Mouse (Mus musculus): Measurements from ENCODE around the gene 9130213A22Rik. TPM values are rescaled to one million over a fixed set of nuclear protein-coding genes. Genes with fewer than 3 reads are reported as not detected.
A peak's percentile ranks its signal among the peaks of the same experiment; 100 is the strongest.

Gene 9130213A22Rik
- polyA plus RNA-seq, 1 experiment from 2014 or later, result 0.51 TPM

- WGBS, result under 1% methylated on average over 31 of the region's 31 CpGs
- Histone ChIP-seq H3K27me3 (no peaks in the 10 kb centered on the region; the same call in 1 of the 2 replicates), H3K9me3 (replicated peaks) (no peaks in the 10 kb centered on the region), H3K4me2 (replicated peaks) (peak overlapping the region; percentile 96), H3K27ac (replicated peaks) (peak overlapping the region; percentile 92), H3K4me1 (peaks cover 42% of the 10 kb centered on the region), H3K9ac (peak overlapping the region; percentile 39), H3K4me3 (replicated peaks) (peak overlapping the region; percentile 81), H3K36me3 (no peaks in the 10 kb centered on the region)
- peak; percentile 75 for ATAC-seq (ENCODE audit: insufficient number of reproducible peaks, low FRiP score, low TSS enrichment, low read depth)
Measured at GRCm38 (mm10) chr11:69123693-69124497, 1.5 kb upstream of the 9130213A22Rik start.

DNA sequence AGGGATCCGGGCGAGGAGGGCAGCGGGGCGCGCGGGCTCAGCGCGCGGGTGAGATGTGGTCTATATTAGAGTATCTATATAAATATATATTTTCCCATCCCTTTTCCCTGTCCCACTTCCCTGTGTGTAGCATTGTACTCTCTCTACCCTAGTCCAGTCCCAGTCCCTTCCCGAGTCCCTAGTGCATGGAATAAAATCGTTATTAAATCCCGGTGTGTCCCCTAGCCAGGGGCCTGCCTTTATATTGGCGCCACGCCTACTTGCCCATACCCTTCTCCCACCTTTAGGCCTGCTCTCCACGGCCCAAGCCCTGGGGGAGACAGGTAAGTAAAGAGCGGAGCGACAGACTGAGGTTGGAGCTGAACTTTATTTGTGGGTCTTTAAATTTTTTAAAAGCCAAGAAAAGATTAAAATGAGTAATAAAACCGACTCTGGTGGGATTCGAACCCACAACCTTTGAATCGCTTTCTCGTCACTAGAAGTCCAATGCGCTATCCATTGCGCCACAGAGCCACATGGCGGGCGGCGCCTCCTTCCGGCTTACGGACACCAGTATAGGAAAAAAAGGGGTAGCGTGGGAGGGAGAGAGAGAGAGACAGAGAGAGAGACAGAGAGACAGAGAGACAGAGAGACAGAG is 785 bp upstream of the 9130213A22Rik start:
- H3K4me2 ChIP-seq (replicated peaks), result peak overlapping the region; percentile 96
- no peak for ATAC-seq (ENCODE audit: insufficient number of reproducible peaks, low FRiP score, low TSS enrichment, low read depth)
- WGBS, result 1% methylated on average over 29 of the region's 29 CpGs
- H3K4me1 ChIP-seq, result peaks cover 44% of the 10 kb centered on the region
- H3K27ac ChIP-seq (replicated peaks), result peak overlapping the region; percentile 92
- peak overlapping the region; percentile 81 for H3K4me3 ChIP-seq (replicated peaks)
- no peaks in the 10 kb centered on the region for H3K9me3 ChIP-seq (replicated peaks)
- H3K36me3 ChIP-seq, result no peaks in the 10 kb centered on the region
- no peaks in the 10 kb centered on the region; the same call in 1 of the 2 replicates for H3K27me3 ChIP-seq
- H3K9ac ChIP-seq, result peak overlapping the region; percentile 59

- H3K9ac ChIP-seq, result peak overlapping the region; percentile 59
Measured at GRCm38 (mm10) chr11:69121741-69122335, 551 bp downstream of the 9130213A22Rik start.

DNA sequence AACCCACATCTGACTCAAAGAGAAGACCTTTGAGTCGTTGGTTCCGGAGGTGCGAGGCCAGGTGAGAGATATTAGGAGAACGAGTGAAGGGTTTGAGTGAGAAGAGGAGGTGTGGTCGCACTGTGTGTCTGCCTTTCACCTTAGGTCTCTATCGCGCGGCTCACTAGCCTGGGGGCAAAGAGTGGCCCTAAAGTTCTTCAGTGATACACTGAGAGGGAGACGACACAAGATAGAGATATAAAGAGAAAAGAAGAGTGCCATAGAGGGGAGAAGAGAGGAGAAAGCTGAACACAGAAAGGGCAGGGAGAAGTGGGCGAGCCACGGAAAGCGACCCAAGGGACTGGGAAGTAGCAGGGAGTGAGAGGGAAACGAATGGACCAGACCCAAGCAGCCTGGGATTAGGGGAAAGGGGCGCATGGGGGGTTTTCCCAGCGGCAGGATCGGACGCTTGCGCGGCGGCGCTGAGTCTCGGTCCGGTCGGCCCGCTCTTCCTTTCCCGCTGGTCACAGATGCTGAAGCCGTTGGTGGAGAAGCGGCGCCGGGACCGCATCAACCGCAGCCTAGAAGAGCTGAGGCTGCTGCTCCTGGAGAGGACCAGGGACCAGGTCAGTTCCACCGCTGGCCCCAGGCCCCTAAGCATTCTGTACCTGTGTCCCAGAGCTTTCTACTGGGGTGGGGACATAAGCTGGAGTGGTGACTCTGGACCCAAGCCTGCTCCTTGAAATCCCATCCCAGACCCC is 1.2 kb downstream of the 9130213A22Rik start:
- H3K27ac ChIP-seq (replicated peaks), result peak overlapping the region; percentile 92
- H3K9me3 ChIP-seq (replicated peaks), result no peaks in the 10 kb centered on the region
- H3K4me2 ChIP-seq (replicated peaks), result peak overlapping the region; percentile 96
- H3K27me3 ChIP-seq, result no peaks in the 10 kb centered on the region; the same call in 1 of the 2 replicates
- H3K4me3 ChIP-seq (replicated peaks), result peak overlapping the region; percentile 81
- peak overlapping the region; percentile 59 for H3K9ac ChIP-seq
- 1% methylated on average over 33 of the region's 33 CpGs for WGBS
- H3K4me1 ChIP-seq, result peaks cover 44% of the 10 kb centered on the region
- H3K36me3 ChIP-seq, result no peaks in the 10 kb centered on the region
- no peak for ATAC-seq (ENCODE audit: insufficient number of reproducible peaks, low FRiP score, low TSS enrichment, low read depth)

More at GRCm38 (mm10) chr11:69121741-69122335, 551 bp downstream of the 9130213A22Rik start:
- peak overlapping the region; percentile 81 for H3K4me3 ChIP-seq (replicated peaks)
- no peak for ATAC-seq (ENCODE audit: insufficient number of reproducible peaks, low FRiP score, low TSS enrichment, low read depth)
- no peaks in the 10 kb centered on the region for H3K36me3 ChIP-seq
- peak overlapping the region; percentile 96 for H3K4me2 ChIP-seq (replicated peaks)
- no peaks in the 10 kb centered on the region; the same call in 1 of the 2 replicates for H3K27me3 ChIP-seq
- peaks cover 49% of the 10 kb centered on the region for H3K4me1 ChIP-seq
- H3K9me3 ChIP-seq (replicated peaks), result no peaks in the 10 kb centered on the region
- 1% methylated on average over 32 of the region's 32 CpGs for WGBS
- peak overlapping the region; percentile 92 for H3K27ac ChIP-seq (replicated peaks)

DNA sequence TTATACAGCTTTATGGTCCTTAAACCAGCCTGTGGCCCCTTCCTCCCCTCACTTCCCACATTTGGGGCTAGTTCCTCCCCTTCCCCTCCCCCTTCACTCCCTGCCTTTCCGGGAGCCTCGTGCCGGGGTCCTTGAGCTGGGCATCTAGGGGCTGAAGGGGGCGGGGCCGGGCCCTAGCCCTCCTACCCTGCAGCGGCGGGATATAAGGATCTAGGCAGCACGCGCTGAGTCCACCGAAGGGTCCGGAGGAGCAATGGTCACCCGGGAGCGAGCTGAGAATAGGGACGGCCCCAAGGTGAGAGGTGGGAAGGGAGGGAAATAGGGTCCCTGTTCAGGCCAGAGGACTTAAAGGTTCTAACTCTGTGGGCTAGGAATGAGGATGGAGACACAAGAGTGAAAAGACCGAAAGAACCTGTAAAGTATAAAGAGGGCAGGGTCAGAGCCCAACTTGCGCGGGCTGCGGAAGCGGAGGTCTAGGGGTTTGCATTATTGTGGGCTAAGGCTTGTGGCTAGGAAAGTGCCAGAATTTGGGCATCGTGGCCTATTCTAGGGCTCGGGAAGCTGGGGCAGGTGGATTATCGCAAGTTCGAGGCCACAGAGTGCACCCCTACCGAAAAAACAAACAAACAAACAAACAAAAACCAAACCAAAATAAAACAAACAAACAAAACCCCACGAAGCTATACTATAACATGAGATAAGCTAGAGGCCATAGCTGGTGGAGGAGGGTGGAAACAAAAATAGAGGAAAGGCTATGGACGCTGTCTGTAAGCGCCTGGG is 2.0 kb downstream of the 9130213A22Rik start, which contains the start of gene Hes7:
Gene Hes7, plus strand, starts transcription at position 184 of the 780 bp plus-strand sequence.
- no peaks in the 10 kb centered on the region; the same call in 1 of the 2 replicates for H3K27me3 ChIP-seq
- peak within 1 kb of the TSS; percentile 91 for H3K4me3 ChIP-seq (replicated peaks)
- H3K9ac ChIP-seq, result peak within 1 kb of the TSS; percentile 59
- H3K27ac ChIP-seq (replicated peaks), result 0 out of 2 replicates have a peak within 1 kb of the TSS, but pooled peaks have one; percentile 92
- peaks cover 37% of the 10 kb centered on the region for H3K4me1 ChIP-seq
- 4% methylated on average over 27 of the region's 27 CpGs for WGBS
- H3K9me3 ChIP-seq (replicated peaks), result no peaks in the 10 kb centered on the region
- H3K4me2 ChIP-seq (replicated peaks), result peak within 1 kb of the TSS; percentile 96
- ATAC-seq (ENCODE audit: insufficient number of reproducible peaks, low FRiP score, low TSS enrichment, low read depth), result no peak
- no peaks in the 10 kb centered on the region for H3K36me3 ChIP-seq

GRCm38 (mm10) chr11:69119446-69120155 is 2.8 kb downstream of the 9130213A22Rik start:
- no peaks in the 10 kb centered on the region; the same call in 1 of the 2 replicates for H3K27me3 ChIP-seq
- no peak overlapping the region for H3K27ac ChIP-seq (replicated peaks)
- H3K9ac ChIP-seq, result no peak overlapping the region
- ATAC-seq (ENCODE audit: insufficient number of reproducible peaks, low FRiP score, low TSS enrichment, low read depth), result no peak
- no peaks in the 10 kb centered on the region for H3K36me3 ChIP-seq
- no peaks in the 10 kb centered on the region for H3K9me3 ChIP-seq (replicated peaks)
- peak overlapping the region; percentile 96 for H3K4me2 ChIP-seq (replicated peaks)
- peaks cover 36% of the 10 kb centered on the region for H3K4me1 ChIP-seq
- H3K4me3 ChIP-seq (replicated peaks), result peak overlapping the region; percentile 91
- WGBS, result 37% methylated on average over 14 of the region's 14 CpGs

DNA sequence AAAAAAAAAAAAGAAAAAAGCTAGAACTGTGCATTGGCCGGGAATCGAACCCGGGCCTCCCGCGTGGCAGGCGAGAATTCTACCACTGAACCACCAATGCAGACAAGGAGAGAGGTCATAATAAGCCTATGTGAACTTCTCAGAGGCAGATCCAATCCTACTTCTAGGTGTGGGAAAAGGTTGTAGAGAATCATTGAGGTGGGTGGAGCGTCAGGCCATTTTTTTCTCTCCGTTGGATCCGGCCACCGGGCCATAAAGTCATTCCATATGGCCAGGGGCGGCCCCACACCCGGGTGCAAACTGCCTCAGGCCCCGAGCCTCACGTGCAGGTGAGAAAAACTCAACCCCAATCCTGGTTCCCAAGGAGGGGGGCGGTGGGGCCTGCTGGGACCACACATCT is 3.6 kb downstream of the 9130213A22Rik start:
- peak overlapping the region; percentile 89 for H3K27ac ChIP-seq (replicated peaks)
- no peak overlapping the region for H3K9ac ChIP-seq
- under 1% methylated on average over 15 of the region's 15 CpGs for WGBS
- peak overlapping the region; percentile 91 for H3K4me3 ChIP-seq (replicated peaks)
- peaks cover 36% of the 10 kb centered on the region for H3K4me1 ChIP-seq
- no peaks in the 10 kb centered on the region for H3K9me3 ChIP-seq (replicated peaks)
- no peak for ATAC-seq (ENCODE audit: insufficient number of reproducible peaks, low FRiP score, low TSS enrichment, low read depth)
- H3K27me3 ChIP-seq, result no peaks in the 10 kb centered on the region; the same call in 1 of the 2 replicates
- no peaks in the 10 kb centered on the region for H3K36me3 ChIP-seq
- peak overlapping the region; percentile 96 for H3K4me2 ChIP-seq (replicated peaks)

GRCm38 (mm10) chr11:69117737-69118695 is 4.4 kb downstream of the 9130213A22Rik start:
- Histone ChIP-seq H3K4me1 (peaks cover 36% of the 10 kb centered on the region), H3K27me3 (no peaks in the 10 kb centered on the region; the same call in 1 of the 2 replicates), H3K9me3 (replicated peaks) (no peaks in the 10 kb centered on the region), H3K36me3 (no peaks in the 10 kb centered on the region), H3K4me3 (replicated peaks) (peak overlapping the region; percentile 91), H3K4me2 (replicated peaks) (peak overlapping the region; percentile 96), H3K9ac (peak overlapping the region; percentile 70), H3K27ac (replicated peaks) (peak overlapping the region; percentile 89)
- ATAC-seq (ENCODE audit: insufficient number of reproducible peaks, low FRiP score, low TSS enrichment, low read depth), result peak; percentile 31; the same call in 1 of the 2 replicates
- WGBS, result 0% methylated on average over 45 of the region's 45 CpGs

DNA sequence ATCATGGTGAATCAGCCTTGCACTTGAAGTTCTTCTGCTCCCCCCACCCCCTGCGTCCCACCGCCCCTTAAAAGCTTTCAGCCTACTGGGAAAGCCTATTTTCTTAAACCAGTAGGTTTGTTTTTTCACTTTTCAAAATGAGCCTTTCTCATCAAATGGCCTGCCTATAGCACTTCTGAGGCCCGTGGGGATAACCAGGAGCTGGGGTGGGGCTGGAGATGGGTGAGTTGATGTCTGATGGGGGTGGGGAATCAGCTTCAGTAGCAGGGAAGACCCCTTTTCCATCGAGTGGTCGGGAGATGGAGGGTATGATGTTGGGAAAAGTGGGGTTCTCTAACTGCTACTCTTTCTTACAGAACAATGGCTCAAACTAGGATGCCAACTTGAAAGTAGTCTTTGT is 5.5 kb downstream of the 9130213A22Rik start:
- H3K4me2 ChIP-seq (replicated peaks), result peak overlapping the region; percentile 96
- peaks cover 36% of the 10 kb centered on the region for H3K4me1 ChIP-seq
- 56% methylated on average over 5 of the region's 5 CpGs for WGBS
- peak overlapping the region; percentile 91; the same call in 1 of the 2 replicates for H3K4me3 ChIP-seq (replicated peaks)
- no peaks in the 10 kb centered on the region for H3K9me3 ChIP-seq (replicated peaks)
- no peak overlapping the region for H3K27ac ChIP-seq (replicated peaks)
- no peaks in the 10 kb centered on the region; the same call in 1 of the 2 replicates for H3K27me3 ChIP-seq
- H3K36me3 ChIP-seq, result no peaks in the 10 kb centered on the region
- no peak overlapping the region for H3K9ac ChIP-seq
- no peak for ATAC-seq (ENCODE audit: insufficient number of reproducible peaks, low FRiP score, low TSS enrichment, low read depth)

All from embryonic facial prominence, embryonic 15.5 days (tissue).